Comparison of ENCODE assay signal across 12 mouse cellular contexts in genomic region chr5:107950643-107951042, GRCm38 (mm10). TPM values are rescaled to one million over a fixed set of nuclear protein-coding genes. Genes with fewer than 3 reads are reported as not detected.
A peak's percentile ranks its signal among the peaks of the same experiment; 100 is the strongest.
DNase-seq lines count a peak whose midpoint lies in the region; ATAC-seq and TF ChIP-seq lines count a peak whose summit lies in the region.
"Had no signal": no experiment of that assay in that cellular context is flagged by ENCODE, and none has a peak within 500 bp of the region (broad histone marks: within the 10 kb centered on the region; RNA-seq: fewer than 3 reads in every experiment).

No protein-coding gene starts in this region.

- TF ChIP-seq CTCF in bone marrow macrophage, adult 2 months (IDR thresholded peaks at IDR 0.05; ENCODE audit: low read depth, low read length), result no peak

- H3K27ac ChIP-seq in heart, embryonic 15.5 days, result no peak overlapping the region
- no peak overlapping the region for H3K27ac ChIP-seq in heart, embryonic 11.5 days (ENCODE audit: low read depth, low read length)
- H3K27ac ChIP-seq in bone marrow macrophage, adult 2 months (ENCODE audit: insufficient read depth, low read depth, low read length), result peak overlapping the region; percentile 98
- no peak overlapping the region; the same call in 1 of the 2 replicates for H3K27ac ChIP-seq in liver, embryonic 16.5 days (ENCODE audit: low read length)
- H3K27ac ChIP-seq in hindbrain, embryonic 16.5 days (ENCODE audit: low read depth, low read length), result no peak overlapping the region
- no peak overlapping the region for H3K27ac ChIP-seq in heart, embryonic 12.5 days (ENCODE audit: poor library complexity, severe bottlenecking)
- H3K27ac ChIP-seq: heart, adult 2 months; neural tube, embryonic 12.5 days had no signal

- no peaks in the 10 kb centered on the region for H3K36me3 ChIP-seq in heart, embryonic 15.5 days
- H3K36me3 ChIP-seq in heart, embryonic 11.5 days (ENCODE audit: control insufficient read depth, insufficient read depth, low read length), result no peaks in the 10 kb centered on the region
- H3K36me3 ChIP-seq in liver, embryonic 16.5 days (ENCODE audit: control insufficient read depth, insufficient read depth), result no peaks in the 10 kb centered on the region
- no peaks in the 10 kb centered on the region for H3K36me3 ChIP-seq in hindbrain, embryonic 16.5 days (ENCODE audit: control insufficient read depth, insufficient read depth, low read length)
- no peaks in the 10 kb centered on the region for H3K36me3 ChIP-seq in heart, embryonic 12.5 days
- H3K36me3 ChIP-seq: neural tube, embryonic 12.5 days had no signal

- no peak overlapping the region for H3K4me3 ChIP-seq in heart, embryonic 15.5 days
- no peak overlapping the region for H3K4me3 ChIP-seq in heart, embryonic 11.5 days (ENCODE audit: low read depth, low read length)
- H3K4me3 ChIP-seq in bone marrow macrophage, adult 2 months (ENCODE audit: insufficient read depth, low read length), result no peak overlapping the region
- no peak overlapping the region for H3K4me3 ChIP-seq in liver, embryonic 16.5 days (ENCODE audit: low read depth, low read length)
- no peak overlapping the region for H3K4me3 ChIP-seq in hindbrain, embryonic 16.5 days (ENCODE audit: low read length)
- H3K4me3 ChIP-seq in heart, embryonic 12.5 days, result no peak overlapping the region
- H3K4me3 ChIP-seq: heart, adult 2 months; neural tube, embryonic 12.5 days had no signal

- DNase-seq in natural killer cell, adult 2 months (ENCODE audit: low spot score in 2 of 2), result peak; percentile 45 to 47
- no peak for DNase-seq in frontal cortex, postnatal 14 days (ENCODE audit: low spot score in 2 of 2)
- DNase-seq: kidney, adult 11 months; layer of hippocampus, adult 9-11 months had no signal

- WGBS in heart, embryonic 15.5 days, result 65% methylated on average over 5 of the region's 5 CpGs
- 67% methylated on average over 5 of the region's 5 CpGs for WGBS in heart, embryonic 11.5 days (ENCODE audit: insufficient replicate concordance)
- WGBS in liver, embryonic 16.5 days (ENCODE audit: insufficient replicate concordance), result 34% methylated on average over 5 of the region's 5 CpGs
- WGBS in hindbrain, embryonic 16.5 days, result 82% methylated on average over 5 of the region's 5 CpGs
- WGBS in heart, embryonic 12.5 days, result 69% methylated on average over 5 of the region's 5 CpGs

- H3K4me2 ChIP-seq in heart, embryonic 15.5 days, result no peak overlapping the region
- no peak overlapping the region for H3K4me2 ChIP-seq in heart, embryonic 11.5 days
- H3K4me2 ChIP-seq in liver, embryonic 16.5 days (ENCODE audit: low read depth, low read length), result no peak overlapping the region
- no peak overlapping the region for H3K4me2 ChIP-seq in hindbrain, embryonic 16.5 days (ENCODE audit: low read length)
- H3K4me2 ChIP-seq in heart, embryonic 12.5 days, result no peak overlapping the region
- H3K4me2 ChIP-seq: neural tube, embryonic 12.5 days had no signal

- peaks cover 13% of the 10 kb centered on the region for H3K4me1 ChIP-seq in heart, embryonic 15.5 days (replicated peaks)
- H3K4me1 ChIP-seq in heart, embryonic 11.5 days (ENCODE audit: control insufficient read depth, insufficient read depth, low read length), result 0 out of 2 replicates have a peak, but pooled peaks cover 2% of the 10 kb centered on the region
- peaks cover 45% of the 10 kb centered on the region for H3K4me1 ChIP-seq in bone marrow macrophage, adult 2 months (ENCODE audit: control insufficient read depth, insufficient read depth, low read length)
- peaks cover 8% of the 10 kb centered on the region for H3K4me1 ChIP-seq in liver, embryonic 16.5 days (ENCODE audit: control insufficient read depth, low read depth, low read length)
- peaks cover 6% of the 10 kb centered on the region; the same call in 1 of the 2 replicates for H3K4me1 ChIP-seq in hindbrain, embryonic 16.5 days (ENCODE audit: control insufficient read depth, insufficient read depth, low read depth, low read length)
- peaks cover 11% of the 10 kb centered on the region for H3K4me1 ChIP-seq in heart, embryonic 12.5 days (replicated peaks)
- H3K4me1 ChIP-seq: neural tube, embryonic 12.5 days had no signal

- 0 out of 2 replicates have a peak, but pooled peaks have one; percentile 18 for ATAC-seq in heart, embryonic 15.5 days (replicated peaks; ENCODE audit: insufficient number of reproducible peaks, insufficient read depth, low FRiP score, low read depth)
- ATAC-seq in heart, embryonic 11.5 days (replicated peaks; ENCODE audit: insufficient number of reproducible peaks, low FRiP score, low TSS enrichment), result no peak
- peak; percentile 43; the same call in 1 of the 2 replicates for ATAC-seq in liver, embryonic 16.5 days (ENCODE audit: low read depth)
- ATAC-seq in hindbrain, embryonic 16.5 days, result no peak
- no peak for ATAC-seq in heart, embryonic 12.5 days (ENCODE audit: insufficient number of reproducible peaks, low FRiP score)

- H3K9ac ChIP-seq in heart, embryonic 15.5 days, result no peak overlapping the region
- no peak overlapping the region for H3K9ac ChIP-seq in heart, embryonic 11.5 days (ENCODE audit: low read depth, low read length)
- H3K9ac ChIP-seq in liver, embryonic 16.5 days (ENCODE audit: low read depth, low read length), result no peak overlapping the region
- H3K9ac ChIP-seq in hindbrain, embryonic 16.5 days (ENCODE audit: low read depth, low read length), result no peak overlapping the region
- H3K9ac ChIP-seq in heart, embryonic 12.5 days, result no peak overlapping the region
- H3K9ac ChIP-seq: neural tube, embryonic 12.5 days had no signal

- no peak for TF ChIP-seq POLR2A in bone marrow macrophage, adult 2 months (IDR thresholded peaks at IDR 0.05; ENCODE audit: borderline replicate concordance, low read depth, low read length)

- H3K27me3 ChIP-seq in heart, embryonic 15.5 days, result no peaks in the 10 kb centered on the region
- no peaks in the 10 kb centered on the region for H3K27me3 ChIP-seq in heart, embryonic 11.5 days (ENCODE audit: control insufficient read depth, insufficient read depth, low read length)
- no peaks in the 10 kb centered on the region for H3K27me3 ChIP-seq in liver, embryonic 16.5 days (ENCODE audit: control insufficient read depth, insufficient read depth, low read depth, low read length)
- H3K27me3 ChIP-seq in hindbrain, embryonic 16.5 days (replicated peaks; ENCODE audit: control insufficient read depth, insufficient read depth, low read length), result no peaks in the 10 kb centered on the region
- no peaks in the 10 kb centered on the region for H3K27me3 ChIP-seq in heart, embryonic 12.5 days (replicated peaks)
- H3K27me3 ChIP-seq: neural tube, embryonic 12.5 days had no signal

- H3K9me3 ChIP-seq in heart, embryonic 15.5 days (replicated peaks), result no peaks in the 10 kb centered on the region
- no peaks in the 10 kb centered on the region for H3K9me3 ChIP-seq in heart, embryonic 11.5 days (replicated peaks; ENCODE audit: control insufficient read depth, low read length)
- H3K9me3 ChIP-seq in liver, embryonic 16.5 days (replicated peaks; ENCODE audit: control insufficient read depth, low read length), result no peaks in the 10 kb centered on the region
- no peaks in the 10 kb centered on the region for H3K9me3 ChIP-seq in hindbrain, embryonic 16.5 days (ENCODE audit: control insufficient read depth, low read length)
- no peaks in the 10 kb centered on the region for H3K9me3 ChIP-seq in heart, embryonic 12.5 days (replicated peaks)
- H3K9me3 ChIP-seq: neural tube, embryonic 12.5 days had no signal

RNA-seq across cellular contexts. Expression of gene Fam69a, which starts 36.2 kb away (rescaled TPM):
- 19.1 and 20.2 TPM in 2 replicates for polyA plus RNA-seq in heart, embryonic 15.5 days (2015; fragmentation: Nextera tagmentation; extraction: Ambion mirVana)
- polyA plus RNA-seq in heart, embryonic 11.5 days (2014; fragmentation: Nextera tagmentation; extraction: Ambion mirVana), result 20.0 and 20.6 TPM in 2 replicates
- 73.2 and 80.4 TPM in 2 replicates for polyA plus RNA-seq in bone marrow macrophage, adult 2 months (2012; ENCODE audit: insufficient read depth, insufficient read length, missing spikeins)
- 7.9 and 8.8 TPM in 2 replicates for polyA plus RNA-seq in liver, embryonic 16.5 days (2015; fragmentation: Nextera tagmentation; extraction: Ambion mirVana)
- 68.1 and 73.3 TPM in 2 replicates for polyA plus RNA-seq in hindbrain, embryonic 16.5 days (2015; fragmentation: Nextera tagmentation; extraction: Ambion mirVana)
- polyA plus RNA-seq in heart, embryonic 12.5 days (2016; fragmentation: Nextera tagmentation; extraction: Ambion mirVana), result 21.0 and 22.2 TPM in 2 replicates

RNA-seq across cellular contexts. Expression of gene Rpl5, which starts 50.3 kb away (rescaled TPM):
- polyA plus RNA-seq in heart, embryonic 15.5 days (2015; fragmentation: Nextera tagmentation; extraction: Ambion mirVana), result 37.8 and 45.5 TPM in 2 replicates
- polyA plus RNA-seq in heart, embryonic 11.5 days (2014; fragmentation: Nextera tagmentation; extraction: Ambion mirVana), result 55.2 and 69.9 TPM in 2 replicates
- polyA plus RNA-seq in bone marrow macrophage, adult 2 months (2012; ENCODE audit: insufficient read depth, insufficient read length, missing spikeins), result 54.3 and 57.8 TPM in 2 replicates
- polyA plus RNA-seq in liver, embryonic 16.5 days (2015; fragmentation: Nextera tagmentation; extraction: Ambion mirVana), result 20.5 and 23.9 TPM in 2 replicates
- polyA plus RNA-seq in hindbrain, embryonic 16.5 days (2015; fragmentation: Nextera tagmentation; extraction: Ambion mirVana), result 53.9 and 59.3 TPM in 2 replicates
- polyA plus RNA-seq in heart, embryonic 12.5 days (2016; fragmentation: Nextera tagmentation; extraction: Ambion mirVana), result 52.3 and 52.7 TPM in 2 replicates

Comparison
In these comparisons a context has a peak if more than half of its experiments do, and no peak if none do; other contexts are left out.
1. ATAC-seq: peak in heart, embryonic 15.5 days (single experiment) and liver, embryonic 16.5 days (single experiment); none in heart, embryonic 11.5 days (single experiment), hindbrain, embryonic 16.5 days (single experiment) and heart, embryonic 12.5 days (single experiment).
2. DNase-seq: peak in natural killer cell, adult 2 months (2 of 2); none in frontal cortex, postnatal 14 days (0 of 2).